Mouse (Mus musculus) brain, embryonic 14.5 days (tissue): Measurements from ENCODE around the gene Rabep1. TPM values are rescaled to one million over a fixed set of nuclear protein-coding genes. Genes with fewer than 3 reads are reported as not detected.
A peak's percentile ranks its signal among the peaks of the same experiment; 100 is the strongest.

Experiments used
- DNase-seq: peaks from one replicate; pipeline ENCODE4 v3.0.0-alpha.2; 2011; ENCODE audit warnings: low read depth
- CTCF ChIP-seq: fragments of 200-500 bp; IDR thresholded peaks from 2 replicates; pipeline ENCODE4 v1.5.1; 2012; ENCODE audit warnings: inconsistent platforms, mild to moderate bottlenecking, moderate library complexity, borderline replicate concordance; ENCODE audit not compliant: insufficient read depth, insufficient read length; ENCODE audit errors: extremely low read depth
- POLR2A ChIP-seq: fragments of 200-500 bp; IDR thresholded peaks from 2 replicates; pipeline ENCODE4 v1.6.1; 2012; ENCODE audit warnings: mild to moderate bottlenecking, inconsistent platforms, borderline replicate concordance; ENCODE audit not compliant: poor library complexity, insufficient read depth, insufficient read length, severe bottlenecking; ENCODE audit errors: extremely low read depth
- polyA plus RNA-seq: library from polyadenylated mRNA; depleted of rRNA; stranded (reverse); fragments of >200 nt; gene quantifications from 2 replicates; pipeline ENCODE4 v1.2.3, GENCODE M21; 2012; rRNA removed

The Rabep1 gene
- polyA plus RNA-seq, 1 experiment, result 33.9 TPM

GRCm38 (mm10) chr11:70972586-70972985, 128.0 kb downstream of the Rabep1 start:
- TF ChIP-seq POLR2A, result no peak
- DNase-seq, result no peak

DNA sequence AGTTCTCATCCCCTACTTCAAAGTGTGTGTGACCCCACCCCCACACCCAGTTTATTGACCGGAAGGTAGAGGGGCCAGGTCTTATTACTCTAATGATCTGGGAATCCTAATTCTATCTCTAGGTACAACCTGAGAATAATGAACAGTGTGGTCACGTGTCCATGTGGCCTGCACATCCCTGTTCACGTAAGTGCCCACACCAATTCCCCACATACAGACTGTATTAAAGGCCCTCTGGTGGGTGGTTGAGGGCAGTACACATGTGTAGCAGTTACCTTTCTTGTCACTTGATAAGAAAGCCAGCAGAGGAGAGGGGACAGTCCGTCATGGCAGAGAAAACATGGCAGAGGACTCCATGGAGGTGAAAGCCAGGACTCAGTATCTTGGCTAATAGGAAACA, 129.4 kb downstream of the Rabep1 start:
- peak; percentile 17 for DNase-seq
- no peak for TF ChIP-seq POLR2A
- TF ChIP-seq CTCF, result peak; percentile 43; the same call in 1 of the 2 replicates

- no peak for DNase-seq
- TF ChIP-seq CTCF (no peak), POLR2A (no peak)
Measured at GRCm38 (mm10) chr11:70975193-70975592, 130.6 kb downstream of the Rabep1 start.

DNA sequence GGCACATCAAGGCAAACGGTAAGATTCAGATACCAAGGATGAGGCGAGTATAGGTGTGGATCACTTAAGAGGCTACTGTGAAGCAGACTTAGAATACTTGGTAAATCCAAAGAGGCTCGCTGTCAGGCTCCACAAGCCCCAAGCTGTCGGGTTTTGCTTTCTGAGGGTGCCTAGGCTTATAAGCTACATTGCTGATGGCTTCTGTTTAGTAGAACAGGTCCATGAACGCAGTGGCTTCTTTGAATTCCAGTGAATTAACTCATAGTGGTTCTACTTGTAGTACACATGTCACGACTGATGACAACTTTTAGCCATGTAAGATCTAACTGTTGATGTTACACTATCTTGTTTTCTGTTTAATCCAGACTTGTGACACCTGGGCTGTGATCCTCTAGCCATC, 132.7 kb downstream of the Rabep1 start:
- TF ChIP-seq POLR2A (no peak), CTCF (no peak)
- DNase-seq, result no peak

GRCm38 (mm10) chr11:70980232-70980631, 135.7 kb downstream of the Rabep1 start:
- DNase-seq, result no peak
- no peak for TF ChIP-seq POLR2A
- TF ChIP-seq CTCF, result no peak

- TF ChIP-seq POLR2A (no peak), CTCF (no peak)
Measured at GRCm38 (mm10) chr11:70980751-70981510, 136.4 kb downstream of the Rabep1 start.

GRCm38 (mm10) chr11:70982030-70982429, 137.5 kb downstream of the Rabep1 start:
- no peak for DNase-seq
- no peak for TF ChIP-seq CTCF
- TF ChIP-seq POLR2A, result no peak

More at GRCm38 (mm10) chr11:70980751-70981510, 136.4 kb downstream of the Rabep1 start:
- no peak for DNase-seq

GRCm38 (mm10) chr11:70982557-70983228, 138.1 kb downstream of the Rabep1 start, which contains the start of gene C1qbp:
TSS of gene C1qbp (minus strand) at chr11:70983026.
- TF ChIP-seq POLR2A (peak; percentile 69), CTCF (peak; percentile 91)
- peak; percentile 96 for DNase-seq

Other genes starting within 250 kb of the Rabep1 start
- not detected in 2 replicates for gene 4930544D05Rik, start 228.9 kb upstream of the Rabep1 start, polyA plus RNA-seq
- 0.16 TPM in 1 of 2 replicates, not detected in the other for gene Chrne, start 225.6 kb upstream of the Rabep1 start, polyA plus RNA-seq
- gene Gp1ba, start 205.7 kb upstream of the Rabep1 start, polyA plus RNA-seq, result 0.06 and 0.30 TPM in 2 replicates
- 91.1 and 127 TPM in 2 replicates for gene Rnf167, start 197.5 kb upstream of the Rabep1 start, polyA plus RNA-seq
- 129 and 149 TPM in 2 replicates for gene Slc25a11, start 197.3 kb upstream of the Rabep1 start, polyA plus RNA-seq
- gene Pfn1, start 190.1 kb upstream of the Rabep1 start, polyA plus RNA-seq, result 419 and 479 TPM in 2 replicates
- gene Eno3, start 187.6 kb upstream of the Rabep1 start, polyA plus RNA-seq, result 23.0 and 24.1 TPM in 2 replicates
- gene Spag7, start 175.4 kb upstream of the Rabep1 start, polyA plus RNA-seq, result 56.3 and 76.0 TPM in 2 replicates
- gene Camta2, start 156.7 kb upstream of the Rabep1 start, polyA plus RNA-seq, result 17.7 and 25.2 TPM in 2 replicates
- gene Inca1, start 144.6 kb upstream of the Rabep1 start, polyA plus RNA-seq, result 0.61 and 0.72 TPM in 2 replicates
- gene Kif1c, start 144.2 kb upstream of the Rabep1 start, polyA plus RNA-seq, result 15.7 and 23.0 TPM in 2 replicates
- gene Zfp3, start 80.6 kb upstream of the Rabep1 start, polyA plus RNA-seq, result 5.8 and 7.7 TPM in 2 replicates
- not detected in 2 replicates for gene Scimp, start 32.2 kb upstream of the Rabep1 start, polyA plus RNA-seq
- gene Nup88, start 125.2 kb downstream of the Rabep1 start, polyA plus RNA-seq, result 95.9 and 119 TPM in 2 replicates
- 48.1 and 69.5 TPM in 2 replicates for gene Rpain, start 125.4 kb downstream of the Rabep1 start, polyA plus RNA-seq
- gene C1qbp, start 138.2 kb downstream of the Rabep1 start, polyA plus RNA-seq, result 116 and 141 TPM in 2 replicates
- 27.9 and 28.1 TPM in 2 replicates for gene Dhx33, start 159.7 kb downstream of the Rabep1 start, polyA plus RNA-seq
- 17.9 and 20.9 TPM in 2 replicates for gene Mis12, start 174.8 kb downstream of the Rabep1 start, polyA plus RNA-seq
- gene Derl2, start 175.1 kb downstream of the Rabep1 start, polyA plus RNA-seq, result 27.2 and 31.4 TPM in 2 replicates
- gene 6330403K07Rik, start 188.7 kb downstream of the Rabep1 start, polyA plus RNA-seq, result 490 and 561 TPM in 2 replicates